Mouse (Mus musculus): ENCODE data around the gene Gm6880.
"Not testable (repeated sequence)": the region's sequence is repeated elsewhere in the genome, so short reads cannot be mapped to it uniquely, and the experiment has no call there.

Gene Gm6880

GRCm38 (mm10) chrX:74481349-74481885 is at the start of gene Gm6880:
Gene Gm6880 (minus strand): TSS chrX:74481399.
- DNase-seq (ENCODE audit: low read depth, low spot score) = not testable (repeated sequence)

DNA sequence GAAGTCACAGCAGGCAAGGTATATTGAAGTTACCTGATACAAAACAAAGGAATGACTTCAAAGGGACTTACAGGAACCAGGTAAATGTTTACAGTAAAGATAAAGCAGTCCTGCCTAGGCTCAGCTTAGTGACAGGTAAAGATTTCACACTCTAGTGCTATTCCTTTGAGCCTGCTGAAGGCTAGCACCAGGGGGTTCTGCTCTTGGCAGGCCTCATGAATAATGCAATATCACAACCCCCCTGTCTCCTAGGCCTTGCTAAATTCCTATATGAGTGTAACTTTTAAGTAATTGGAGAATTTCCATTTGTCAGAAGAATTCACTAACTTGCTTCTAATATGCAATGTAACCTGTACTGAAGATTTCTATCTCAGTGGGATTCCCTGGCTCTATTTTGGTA is 36.3 kb upstream of the Gm6880 start:
- DNase-seq (ENCODE audit: low read depth, low spot score) = not testable (repeated sequence)

- no peak for DNase-seq (ENCODE audit: low read depth, low spot score)
Observed at GRCm38 (mm10) chrX:74497131-74497530, 15.9 kb upstream of the Gm6880 start.

DNA sequence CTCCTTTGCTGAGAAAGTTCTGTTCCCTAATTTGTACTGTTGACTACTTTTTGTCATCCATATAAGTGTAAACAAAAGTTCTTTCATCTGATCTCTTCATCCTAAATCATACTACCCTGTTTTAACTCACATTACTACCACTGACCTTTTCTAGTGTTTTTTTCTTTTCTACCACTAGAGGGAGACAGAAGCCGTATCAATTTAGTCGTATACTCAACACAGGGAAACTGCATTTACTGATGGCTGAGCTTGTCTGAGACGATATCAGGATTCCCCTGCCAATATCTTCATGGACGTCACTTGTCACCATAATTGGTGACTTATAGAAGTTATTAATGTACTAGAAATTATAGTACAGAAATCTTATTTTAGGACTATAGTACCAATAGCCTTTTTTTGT is 28.4 kb downstream of the Gm6880 start:
- DNase-seq (ENCODE audit: low read depth, low spot score) = peak; percentile 7

GRCm38 (mm10) chrX:74451157-74451912 is 29.9 kb downstream of the Gm6880 start:
- no peak for DNase-seq (ENCODE audit: low read depth, low spot score)
